ENCODE assay signal across 8 mouse cellular contexts in the genomic region with DNA sequence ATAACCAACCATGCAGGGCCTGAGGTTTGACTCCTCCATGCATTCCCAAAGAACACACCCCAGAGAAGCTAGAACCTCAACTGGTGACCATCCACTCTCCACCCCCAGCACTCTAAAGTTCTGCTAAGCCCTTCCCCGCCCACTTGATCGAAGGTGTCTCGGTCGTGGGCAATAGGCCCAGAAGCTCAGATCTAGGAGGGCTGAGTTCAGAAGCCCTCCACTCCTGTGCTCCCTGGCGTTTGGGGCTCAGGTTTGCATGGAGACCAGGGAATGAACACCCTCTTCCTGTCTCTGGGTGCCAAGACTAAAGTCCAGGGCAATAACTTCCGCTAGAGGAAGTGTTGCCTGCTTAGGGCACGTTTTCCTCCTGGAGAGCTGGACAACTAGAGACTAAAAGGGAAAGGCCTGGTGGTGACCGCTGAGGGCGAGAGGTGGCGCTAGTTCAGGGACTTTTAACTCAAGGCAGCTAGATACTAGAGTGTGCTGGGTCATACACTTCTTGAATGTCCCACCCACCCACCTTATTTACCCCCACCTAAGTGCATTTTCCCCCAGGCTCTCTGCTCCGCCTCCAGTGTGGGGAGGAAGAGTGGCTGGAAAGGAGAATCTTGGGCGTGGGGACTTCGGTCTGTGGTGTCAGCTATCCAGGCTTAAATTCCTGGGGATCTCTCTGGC. TPM values are rescaled to one million over a fixed set of nuclear protein-coding genes. Genes with fewer than 3 reads are reported as not detected.
DNase-seq lines count a peak whose midpoint lies in the region; ATAC-seq lines count a peak whose summit lies in the region.

No protein-coding gene starts in this region.

- H3K9ac ChIP-seq in lung, embryonic 16.5 days (ENCODE audit: low read length), result no peak overlapping the region
- H3K9ac ChIP-seq in embryonic facial prominence, embryonic 11.5 days (replicated peaks; ENCODE audit: low read length), result no peak overlapping the region
- H3K9ac ChIP-seq in intestine, embryonic 14.5 days (ENCODE audit: low read length), result no peak overlapping the region
- no peak overlapping the region for H3K9ac ChIP-seq in midbrain, embryonic 12.5 days (replicated peaks)

- no peak for DNase-seq in lung, postnatal 14 days
- DNase-seq in embryonic facial prominence, embryonic 11.5 days (ENCODE audit: low spot score), result peak; percentile 42
- peak; percentile 63 for DNase-seq in intestine, embryonic 14.5 days (ENCODE audit: low spot score)
- no peak for DNase-seq in spleen, adult 12 weeks (ENCODE audit: low spot score)
- no peak for DNase-seq in thymus, postnatal 14 days
- DNase-seq in spleen, postnatal 36 days (ENCODE audit: low spot score in 2 of 2), result no peak

- 3% methylated on average over 13 of the region's 13 CpGs for WGBS in lung, embryonic 16.5 days
- under 1% methylated on average over 13 of the region's 13 CpGs for WGBS in embryonic facial prominence, embryonic 11.5 days
- WGBS in intestine, embryonic 14.5 days, result 2% methylated on average over 13 of the region's 13 CpGs
- WGBS in midbrain, embryonic 12.5 days, result 2% methylated on average over 13 of the region's 13 CpGs

- peak overlapping the region; percentile 20 for H3K4me2 ChIP-seq in lung, embryonic 16.5 days (ENCODE audit: low read depth, low read length)
- peak overlapping the region; percentile 23; the same call in 1 of the 2 replicates for H3K4me2 ChIP-seq in embryonic facial prominence, embryonic 11.5 days (ENCODE audit: low read depth, low read length)
- H3K4me2 ChIP-seq in intestine, embryonic 14.5 days (ENCODE audit: low read length), result no peak overlapping the region
- peak overlapping the region; percentile 47 for H3K4me2 ChIP-seq in midbrain, embryonic 12.5 days (replicated peaks)

- H3K9me3 ChIP-seq in lung, embryonic 16.5 days (ENCODE audit: control insufficient read depth, low read length), result no peaks in the 10 kb centered on the region
- H3K9me3 ChIP-seq in embryonic facial prominence, embryonic 11.5 days (replicated peaks; ENCODE audit: control insufficient read depth, low read length), result no peaks in the 10 kb centered on the region
- H3K9me3 ChIP-seq in intestine, embryonic 14.5 days (ENCODE audit: control insufficient read depth, low read length), result no peaks in the 10 kb centered on the region
- H3K9me3 ChIP-seq in midbrain, embryonic 12.5 days, result no peaks in the 10 kb centered on the region

- H3K27ac ChIP-seq in lung, embryonic 16.5 days (ENCODE audit: low read length), result no peak overlapping the region
- no peak overlapping the region for H3K27ac ChIP-seq in embryonic facial prominence, embryonic 11.5 days (replicated peaks; ENCODE audit: low read depth, low read length)
- no peak overlapping the region for H3K27ac ChIP-seq in intestine, embryonic 14.5 days (ENCODE audit: low read depth)
- H3K27ac ChIP-seq in midbrain, embryonic 12.5 days (replicated peaks), result peak overlapping the region; percentile 69

- H3K4me1 ChIP-seq in lung, embryonic 16.5 days (replicated peaks; ENCODE audit: control insufficient read depth, insufficient read depth, low read length), result no peaks in the 10 kb centered on the region; the same call in none of the 2 replicates
- H3K4me1 ChIP-seq in embryonic facial prominence, embryonic 11.5 days (ENCODE audit: control insufficient read depth, insufficient read depth, low read length), result no peaks in the 10 kb centered on the region; the same call in 1 of the 2 replicates
- H3K4me1 ChIP-seq in intestine, embryonic 14.5 days (replicated peaks; ENCODE audit: control insufficient read depth, insufficient read depth, low read length), result no peaks in the 10 kb centered on the region
- H3K4me1 ChIP-seq in midbrain, embryonic 12.5 days, result peaks cover 61% of the 10 kb centered on the region

- no peaks in the 10 kb centered on the region for H3K36me3 ChIP-seq in lung, embryonic 16.5 days (ENCODE audit: control insufficient read depth, insufficient read depth, low read length)
- H3K36me3 ChIP-seq in embryonic facial prominence, embryonic 11.5 days (replicated peaks; ENCODE audit: control insufficient read depth, insufficient read depth, low read depth, low read length), result no peaks in the 10 kb centered on the region
- H3K36me3 ChIP-seq in intestine, embryonic 14.5 days (ENCODE audit: control insufficient read depth, insufficient read depth, low read length), result no peaks in the 10 kb centered on the region
- no peaks in the 10 kb centered on the region for H3K36me3 ChIP-seq in midbrain, embryonic 12.5 days

- H3K4me3 ChIP-seq in lung, embryonic 16.5 days (ENCODE audit: low read length), result peak overlapping the region; percentile 3; the same call in 1 of the 2 replicates
- H3K4me3 ChIP-seq in embryonic facial prominence, embryonic 11.5 days (ENCODE audit: low read depth, low read length), result no peak overlapping the region
- H3K4me3 ChIP-seq in intestine, embryonic 14.5 days (ENCODE audit: low read depth, low read length), result no peak overlapping the region
- H3K4me3 ChIP-seq in midbrain, embryonic 12.5 days, result peak overlapping the region; percentile 24

- H3K27me3 ChIP-seq in lung, embryonic 16.5 days (ENCODE audit: control insufficient read depth, insufficient read depth, low read depth, low read length), result peaks cover 91% of the 10 kb centered on the region
- peaks cover 84% of the 10 kb centered on the region for H3K27me3 ChIP-seq in embryonic facial prominence, embryonic 11.5 days (ENCODE audit: control insufficient read depth, insufficient read depth, low read length)
- peaks cover 100% of the 10 kb centered on the region for H3K27me3 ChIP-seq in intestine, embryonic 14.5 days (replicated peaks; ENCODE audit: control insufficient read depth, insufficient read depth, low read length)
- H3K27me3 ChIP-seq in midbrain, embryonic 12.5 days, result peaks cover 91% of the 10 kb centered on the region

- ATAC-seq in lung, embryonic 16.5 days (ENCODE audit: low read depth), result peak; percentile 39; the same call in 1 of the 2 replicates
- no peak; the same call in 1 of the 2 replicates for ATAC-seq in embryonic facial prominence, embryonic 11.5 days (replicated peaks; ENCODE audit: insufficient number of reproducible peaks, low FRiP score, low TSS enrichment, low read depth)
- ATAC-seq in intestine, embryonic 14.5 days (replicated peaks; ENCODE audit: low FRiP score, low TSS enrichment, low read depth), result peak; percentile 36; the same call in 1 of the 2 replicates
- 0 out of 2 replicates have a peak, but pooled peaks have one; percentile 19 for ATAC-seq in midbrain, embryonic 12.5 days (ENCODE audit: low FRiP score, low read depth)

RNA-seq across cellular contexts. Expression of a gene that starts 18.8 kb away (rescaled TPM):
- polyA plus RNA-seq in lung, embryonic 16.5 days (2015; fragmentation: Nextera tagmentation; extraction: Ambion mirVana), result 0.16 TPM in 1 of 2 replicates, not detected in the other
- 13.9 and 26.6 TPM in 2 replicates for polyA plus RNA-seq in embryonic facial prominence, embryonic 11.5 days (2014; fragmentation: Nextera tagmentation; extraction: Ambion mirVana)
- polyA plus RNA-seq in intestine, embryonic 14.5 days (2014; fragmentation: Nextera tagmentation; extraction: Ambion mirVana), result 0.19 and 2.2 TPM in 2 replicates
- 21.5 and 74.8 TPM in 2 replicates for polyA plus RNA-seq in midbrain, embryonic 12.5 days (2016; fragmentation: Nextera tagmentation; extraction: Ambion mirVana)

Comparison
In these comparisons a context has a peak if more than half of its experiments do, and no peak if none do; other contexts are left out.
1. H3K4me3 ChIP-seq: peak in lung, embryonic 16.5 days (single experiment) and midbrain, embryonic 12.5 days (single experiment); none in embryonic facial prominence, embryonic 11.5 days (single experiment) and intestine, embryonic 14.5 days (single experiment).
2. DNase-seq: peak in embryonic facial prominence, embryonic 11.5 days (single experiment) and intestine, embryonic 14.5 days (single experiment); none in lung, postnatal 14 days (single experiment), spleen, adult 12 weeks (single experiment), thymus, postnatal 14 days (single experiment) and spleen, postnatal 36 days (0 of 2).